Mouse (Mus musculus): ENCODE measurements around the gene Slc50a1. TPM values are rescaled to one million over a fixed set of nuclear protein-coding genes. Genes with fewer than 3 reads are reported as not detected.

Slc50a1 gene
- total and polyA plus RNA-seq, 3 experiments = 41.8 to 56.0 (median 50.9) TPM

DNA sequence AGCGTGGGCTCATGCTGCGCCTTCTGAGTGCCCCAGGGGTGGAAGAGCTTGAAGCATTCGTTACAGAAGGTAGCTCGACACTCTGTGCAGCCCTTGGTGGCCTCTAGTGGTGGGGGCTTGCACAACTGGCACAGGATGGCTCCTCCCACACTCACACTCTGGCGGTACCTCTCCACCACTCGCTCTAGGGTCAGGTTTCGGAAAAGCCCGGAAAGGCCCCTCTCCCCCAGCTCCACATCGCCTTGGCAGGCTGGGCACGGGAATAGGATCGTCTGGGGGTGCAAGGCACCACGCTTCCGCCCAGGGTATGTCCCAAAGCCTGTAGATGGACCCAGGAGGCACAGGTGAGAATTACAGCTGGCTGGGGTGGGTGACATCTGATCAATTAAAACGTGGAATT lies 26.8 kb downstream of the Slc50a1 start:
- no peak overlapping the region for H3K9ac ChIP-seq (ENCODE audit: insufficient read depth, low read depth)
- peaks cover 3 to 50% of the 10 kb centered on the region in 2 experiments; a peak in 2 of 4 replicates for H3K4me1 ChIP-seq (ENCODE audit: control insufficient read depth in 1 of 2, insufficient read depth in 2 of 2)
- H3K79me2 ChIP-seq (replicated peaks; ENCODE audit: control insufficient read depth, extremely low read depth, insufficient read depth, poor library complexity, severe bottlenecking) = peaks cover 17% of the 10 kb centered on the region
- DNase-seq (ENCODE audit: extremely low read depth) = peak; percentile 57
- TF ChIP-seq RAD21 (IDR thresholded peaks at IDR 0.05; ENCODE audit: low read depth, low read length) (peak; percentile 36), JUN (IDR thresholded peaks at IDR 0.05; ENCODE audit: insufficient read depth, low read depth, low read length) (no peak), CTCF (conservative IDR thresholded peaks at IDR 0.05 in 1 of 2, IDR thresholded peaks at IDR 0.05 in 1 of 2; ENCODE audit: low read depth in 2 of 2, low read length in 2 of 2) (peak; percentile 15 to 62; a peak in 2 of 4 replicates)
- dilution Hi-C loops (cut with MboI; ENCODE audit: extremely low pct_ligation_motif_present, extremely low pct_unique_long_range_greater_than_20kb, low sequenced_read_pairs) = no loop called here
- H3K9me3 ChIP-seq (replicated peaks; ENCODE audit: low read length) = no peaks in the 10 kb centered on the region
- no peak overlapping the region for H3K4me3 ChIP-seq (replicated peaks in 1 of 3; ENCODE audit: low read depth in 2 of 3, low read length in 2 of 3, poor library complexity in 1 of 3)
- H3K36me3 ChIP-seq (replicated peaks in 1 of 2; ENCODE audit: control insufficient read depth in 1 of 2, insufficient read depth in 1 of 2, low read length in 1 of 2) = peaks cover 14 to 38% of the 10 kb centered on the region in 2 experiments
- no peak overlapping the region for H3K27ac ChIP-seq (ENCODE audit: insufficient read depth, low read depth)
- H3K27me3 ChIP-seq (replicated peaks) = no peaks in the 10 kb centered on the region
- H3K4me2 ChIP-seq (ENCODE audit: insufficient read depth, low read depth, poor library complexity, severe bottlenecking) = no peak overlapping the region
- in situ Hi-C loops (cut with MboI; ENCODE audit: low pct_ligation_motif_present, low pct_unique_long_range_greater_than_20kb, low sequenced_read_pairs) = loop anchor here (5.0 kb wide), 1 partner anchor 36 kb away; no protein-coding TSS in a partner anchor

DNA sequence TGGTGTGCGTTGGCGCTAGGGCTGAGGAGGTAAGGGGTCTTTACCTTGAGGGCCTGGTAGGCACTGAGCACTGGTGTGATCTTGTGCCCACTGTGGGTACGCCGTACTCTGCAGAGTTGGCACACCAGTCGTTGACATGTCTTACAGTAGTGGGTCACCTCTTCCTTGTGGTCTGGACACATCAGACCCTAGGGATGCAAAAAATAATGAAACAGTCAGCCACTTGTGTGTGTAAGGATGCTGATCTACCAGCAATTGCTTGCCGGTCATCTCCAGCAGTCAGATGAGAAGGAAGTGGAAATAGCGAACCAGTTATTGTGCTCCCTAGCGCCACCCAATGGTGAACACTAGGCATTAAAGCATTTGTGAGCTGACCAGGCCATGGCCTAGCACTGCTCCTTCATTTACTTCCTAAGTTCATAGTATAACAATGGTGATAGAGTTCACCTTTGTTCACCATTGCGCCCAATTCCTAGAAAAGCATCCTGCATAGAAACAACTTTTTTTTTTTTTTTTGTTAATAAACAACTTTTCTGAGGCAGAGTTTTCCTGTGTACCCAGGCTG lies 28.0 kb downstream of the Slc50a1 start:
- H3K9ac ChIP-seq (ENCODE audit: insufficient read depth, low read depth) = no peak overlapping the region
- no peak overlapping the region for H3K27ac ChIP-seq (ENCODE audit: insufficient read depth, low read depth)
- H3K79me2 ChIP-seq (replicated peaks; ENCODE audit: control insufficient read depth, extremely low read depth, insufficient read depth, poor library complexity, severe bottlenecking) = peaks cover 9% of the 10 kb centered on the region
- H3K36me3 ChIP-seq (replicated peaks in 1 of 2; ENCODE audit: control insufficient read depth in 1 of 2, insufficient read depth in 1 of 2, low read length in 1 of 2) = peaks cover 22 to 39% of the 10 kb centered on the region in 2 experiments
- no peak overlapping the region for H3K4me3 ChIP-seq (replicated peaks in 1 of 3; ENCODE audit: low read depth in 2 of 3, low read length in 2 of 3, poor library complexity in 1 of 3)
- dilution Hi-C loops (cut with MboI; ENCODE audit: extremely low pct_ligation_motif_present, extremely low pct_unique_long_range_greater_than_20kb, low sequenced_read_pairs) = no loop called here
- H3K27me3 ChIP-seq (replicated peaks) = no peaks in the 10 kb centered on the region
- H3K4me1 ChIP-seq (ENCODE audit: control insufficient read depth in 1 of 2, insufficient read depth in 2 of 2) = peaks cover 3 to 38% of the 10 kb centered on the region in 2 experiments; a peak in 2 of 4 replicates
- in situ Hi-C loops (cut with MboI; ENCODE audit: low pct_ligation_motif_present, low pct_unique_long_range_greater_than_20kb, low sequenced_read_pairs) = loop anchor here (5.0 kb wide), 1 partner anchor 35 kb away; no protein-coding TSS in a partner anchor
- no peak overlapping the region for H3K4me2 ChIP-seq (ENCODE audit: insufficient read depth, low read depth, poor library complexity, severe bottlenecking)
- peak; percentile 40 for TF ChIP-seq RAD21 (IDR thresholded peaks at IDR 0.05; ENCODE audit: low read depth, low read length)
- TF ChIP-seq UBTF (IDR thresholded peaks at IDR 0.05; ENCODE audit: low read depth, low read length) = no peak
- TF ChIP-seq ZNF384 (IDR thresholded peaks at IDR 0.05; ENCODE audit: low read depth, low read length) = no peak
- peak; percentile 56 for TF ChIP-seq SMC3 (IDR thresholded peaks at IDR 0.05; ENCODE audit: low read depth, low read length)
- TF ChIP-seq ELF1 (IDR thresholded peaks at IDR 0.05; ENCODE audit: low read depth, low read length) = peak; percentile 47; the same call in 1 of the 2 replicates
- TF ChIP-seq MXI1 (IDR thresholded peaks at IDR 0.05; ENCODE audit: low read depth, low read length) = no peak
- TF ChIP-seq CTCF (conservative IDR thresholded peaks at IDR 0.05 in 1 of 2, IDR thresholded peaks at IDR 0.05 in 1 of 2; ENCODE audit: low read depth in 2 of 2, low read length in 2 of 2) = peak; percentile 79 to 88
- H3K9me3 ChIP-seq (replicated peaks; ENCODE audit: low read length) = no peaks in the 10 kb centered on the region
- DNase-seq (ENCODE audit: extremely low read depth) = peak; percentile 81

DNA sequence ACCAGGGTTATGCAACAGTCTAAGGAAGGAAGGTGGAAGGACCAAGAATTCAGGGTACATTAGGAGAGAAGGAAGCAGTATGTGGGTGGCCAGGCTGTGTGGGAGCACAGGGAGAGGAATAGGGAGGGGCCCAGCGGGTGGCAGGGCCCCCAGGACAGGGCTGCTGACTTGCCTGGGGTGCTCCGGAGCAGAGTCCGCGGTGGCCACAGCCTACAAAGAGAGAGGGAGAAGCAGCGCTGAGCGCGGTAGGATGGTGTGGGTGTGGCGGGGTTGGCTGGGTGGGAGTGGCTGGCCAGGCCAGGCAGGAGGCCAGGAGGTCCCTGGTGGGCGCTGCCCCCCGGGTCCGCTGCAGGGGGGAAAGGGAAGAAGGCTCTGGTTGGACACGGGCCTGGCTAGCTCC lies 31.9 kb downstream of the Slc50a1 start:
- no peaks in the 10 kb centered on the region for H3K27me3 ChIP-seq (replicated peaks)
- H3K27ac ChIP-seq (ENCODE audit: insufficient read depth, low read depth) = no peak overlapping the region
- no peak overlapping the region for H3K9ac ChIP-seq (ENCODE audit: insufficient read depth, low read depth)
- no peaks in the 10 kb centered on the region for H3K9me3 ChIP-seq (replicated peaks; ENCODE audit: low read length)
- H3K4me3 ChIP-seq (replicated peaks in 1 of 3; ENCODE audit: low read depth in 2 of 3, low read length in 2 of 3, poor library complexity in 1 of 3) = no peak overlapping the region
- H3K79me2 ChIP-seq (replicated peaks; ENCODE audit: control insufficient read depth, extremely low read depth, insufficient read depth, poor library complexity, severe bottlenecking) = no peaks in the 10 kb centered on the region
- no peak overlapping the region for H3K4me2 ChIP-seq (ENCODE audit: insufficient read depth, low read depth, poor library complexity, severe bottlenecking)
- in situ Hi-C loops (cut with MboI; ENCODE audit: low pct_ligation_motif_present, low pct_unique_long_range_greater_than_20kb, low sequenced_read_pairs) = no loop called here
- peaks cover 8 to 19% of the 10 kb centered on the region in 2 experiments for H3K4me1 ChIP-seq (ENCODE audit: control insufficient read depth in 1 of 2, insufficient read depth in 2 of 2)
- TF ChIP-seq MXI1 (IDR thresholded peaks at IDR 0.05; ENCODE audit: low read depth, low read length) (no peak), JUND (conservative IDR thresholded peaks at IDR 0.05; ENCODE audit: low read depth, low read length) (no peak), ZC3H11A (IDR thresholded peaks at IDR 0.05; ENCODE audit: low read depth, low read length) (no peak), CHD1 (IDR thresholded peaks at IDR 0.05; ENCODE audit: low read depth, low read length) (no peak), USF2 (conservative IDR thresholded peaks at IDR 0.05; ENCODE audit: low read depth, low read length) (no peak), POLR2A (IDR thresholded peaks at IDR 0.05; ENCODE audit: low read depth, low read length) (no peak), POLR2AphosphoS2 (IDR thresholded peaks at IDR 0.05; ENCODE audit: low read depth, low read length) (no peak), EP300 (IDR thresholded peaks at IDR 0.05; ENCODE audit: low read length) (no peak), SMC3 (IDR thresholded peaks at IDR 0.05; ENCODE audit: low read depth, low read length) (no peak), MYC (IDR thresholded peaks at IDR 0.05; ENCODE audit: low read depth, low read length) (no peak), IRF4 (IDR thresholded peaks at IDR 0.05; ENCODE audit: low read depth, low read length) (no peak), MAZ (IDR thresholded peaks at IDR 0.05; ENCODE audit: low read depth, low read length) (no peak), PAX5 (IDR thresholded peaks at IDR 0.05; ENCODE audit: low read length) (no peak), USF1 (IDR thresholded peaks at IDR 0.05; ENCODE audit: low read depth, low read length) (no peak), ELF1 (IDR thresholded peaks at IDR 0.05; ENCODE audit: low read depth, low read length) (no peak), TBP (conservative IDR thresholded peaks at IDR 0.05; ENCODE audit: low read depth, low read length) (no peak), ZKSCAN1 (IDR thresholded peaks at IDR 0.05; ENCODE audit: borderline replicate concordance, low read depth, low read length) (no peak), RCOR1 (conservative IDR thresholded peaks at IDR 0.05; ENCODE audit: low read depth, low read length) (no peak)
- DNase-seq (ENCODE audit: extremely low read depth) = no peak
- dilution Hi-C loops (cut with MboI; ENCODE audit: extremely low pct_ligation_motif_present, extremely low pct_unique_long_range_greater_than_20kb, low sequenced_read_pairs) = no loop called here
- peaks cover 39 to 65% of the 10 kb centered on the region in 2 experiments for H3K36me3 ChIP-seq (replicated peaks in 1 of 2; ENCODE audit: control insufficient read depth in 1 of 2, insufficient read depth in 1 of 2, low read length in 1 of 2)

Measured in CH12.LX (cell line).